Mouse (Mus musculus): ENCODE results near the gene Ace2. TPM values are rescaled to one million over a fixed set of nuclear protein-coding genes. Genes with fewer than 3 reads are reported as not detected.

Gene Ace2
- polyA plus RNA-seq, 1 experiment from 2014 or later = 2.1 TPM

- Histone ChIP-seq H3K4me1 (replicated peaks; ENCODE audit: control insufficient read depth, insufficient read depth, low read length) (no peaks in the 10 kb centered on the region), H3K4me3 (ENCODE audit: low read length) (no peak overlapping the region), H3K9me3 (ENCODE audit: control insufficient read depth, low read length) (no peaks in the 10 kb centered on the region), H3K4me2 (ENCODE audit: low read depth, low read length) (no peak overlapping the region), H3K9ac (ENCODE audit: low read length) (no peak overlapping the region), H3K27ac (ENCODE audit: low read length) (no peak overlapping the region), H3K36me3 (ENCODE audit: control insufficient read depth, insufficient read depth, low read length) (no peaks in the 10 kb centered on the region), H3K27me3 (ENCODE audit: control insufficient read depth, insufficient read depth, low read depth, low read length) (no peaks in the 10 kb centered on the region)
- no peak for ATAC-seq (ENCODE audit: low read depth)
- WGBS = 72% methylated on average over 2 of the region's 2 CpGs
These were observed 82.9 kb downstream of the Ace2 start for GRCm38 (mm10) chrX:164221989-164222388.

GRCm38 (mm10) chrX:164233380-164233779 is 94.2 kb downstream of the Ace2 start:
- H3K9ac ChIP-seq (ENCODE audit: low read length) = no peak overlapping the region
- H3K4me1 ChIP-seq (replicated peaks; ENCODE audit: control insufficient read depth, insufficient read depth, low read length) = 0 out of 2 replicates have a peak, but pooled peaks cover 2% of the 10 kb centered on the region
- no peaks in the 10 kb centered on the region for H3K9me3 ChIP-seq (ENCODE audit: control insufficient read depth, low read length)
- no peak for ATAC-seq (ENCODE audit: low read depth)
- no peaks in the 10 kb centered on the region for H3K27me3 ChIP-seq (ENCODE audit: control insufficient read depth, insufficient read depth, low read depth, low read length)
- H3K27ac ChIP-seq (ENCODE audit: low read length) = peak overlapping the region; percentile 59
- no peak overlapping the region for H3K4me2 ChIP-seq (ENCODE audit: low read depth, low read length)
- H3K36me3 ChIP-seq (ENCODE audit: control insufficient read depth, insufficient read depth, low read length) = no peaks in the 10 kb centered on the region
- H3K4me3 ChIP-seq (ENCODE audit: low read length) = no peak overlapping the region
- 44% methylated on average over 8 of the region's 8 CpGs for WGBS

Other genes starting within 250 kb of the Ace2 start
- 25.5 and 27.5 TPM in 2 replicates for gene Ap1s2, start 230.3 kb upstream of the Ace2 start, polyA plus RNA-seq (2015; fragmentation: Nextera tagmentation; extraction: Ambion mirVana)
- gene Zrsr2, start 180.7 kb upstream of the Ace2 start, polyA plus RNA-seq (2015; fragmentation: Nextera tagmentation; extraction: Ambion mirVana) = 45.2 and 51.0 TPM in 2 replicates
- 0.73 and 0.91 TPM in 2 replicates for gene Car5b, start 111.3 kb upstream of the Ace2 start, polyA plus RNA-seq (2015; fragmentation: Nextera tagmentation; extraction: Ambion mirVana)
- gene Siah1b, start 62.8 kb upstream of the Ace2 start, polyA plus RNA-seq (2015; fragmentation: Nextera tagmentation; extraction: Ambion mirVana) = 22.0 and 28.4 TPM in 2 replicates
- 0.39 and 0.70 TPM in 2 replicates for gene Cltrn, start 50.5 kb upstream of the Ace2 start, polyA plus RNA-seq (2015; fragmentation: Nextera tagmentation; extraction: Ambion mirVana)
- 1.3 and 1.6 TPM in 2 replicates for gene Bmx, start 118.9 kb downstream of the Ace2 start, polyA plus RNA-seq (2015; fragmentation: Nextera tagmentation; extraction: Ambion mirVana)
- gene Pir, start 130.0 kb downstream of the Ace2 start, polyA plus RNA-seq (2015; fragmentation: Nextera tagmentation; extraction: Ambion mirVana) = 17.1 and 17.7 TPM in 2 replicates
- 56.4 and 58.4 TPM in 2 replicates for gene Vegfd, start 234.0 kb downstream of the Ace2 start, polyA plus RNA-seq (2015; fragmentation: Nextera tagmentation; extraction: Ambion mirVana)